Mouse (Mus musculus) T-helper 2 cell (primary cell): ENCODE data around the gene Med17.

ENCODE experiments used
- in situ Hi-C: fragments of 300-600 bp; cut with MboI, MseI; formaldehyde crosslinking; loops from one replicate; pipeline ENCODE4 v1.15.1; 2025; ENCODE audit warnings: high pct_unique_total_duplicates

The Med17 gene

GRCm38 (mm10) chr9:15237516-15238296 is 42.0 kb downstream of the Med17 start:
- in situ Hi-C loops, result no loop called here

- in situ Hi-C loops, result no loop called here
Observed at GRCm38 (mm10) chr9:15235986-15236385, 43.7 kb downstream of the Med17 start.

DNA sequence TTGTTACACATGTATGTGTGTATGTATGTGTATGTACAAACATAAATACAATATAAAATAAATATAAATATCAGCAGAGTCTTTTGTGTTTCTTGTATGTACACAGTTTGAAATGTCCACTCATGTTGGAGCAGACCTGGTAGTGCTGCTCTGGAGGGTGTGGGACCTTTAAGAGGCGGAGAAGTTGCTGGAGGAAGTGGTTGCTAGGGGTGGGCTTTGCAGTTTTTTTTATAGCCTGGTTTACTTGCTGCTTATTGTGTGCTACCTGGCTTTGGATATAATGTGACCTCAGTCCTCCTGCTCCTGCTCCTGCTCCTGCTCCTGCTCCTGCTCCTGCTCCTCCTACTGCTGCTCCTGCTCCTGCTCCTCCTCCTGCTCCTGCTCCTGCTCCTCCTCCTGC is 46.1 kb downstream of the Med17 start:
- in situ Hi-C loops, result no loop called here

DNA sequence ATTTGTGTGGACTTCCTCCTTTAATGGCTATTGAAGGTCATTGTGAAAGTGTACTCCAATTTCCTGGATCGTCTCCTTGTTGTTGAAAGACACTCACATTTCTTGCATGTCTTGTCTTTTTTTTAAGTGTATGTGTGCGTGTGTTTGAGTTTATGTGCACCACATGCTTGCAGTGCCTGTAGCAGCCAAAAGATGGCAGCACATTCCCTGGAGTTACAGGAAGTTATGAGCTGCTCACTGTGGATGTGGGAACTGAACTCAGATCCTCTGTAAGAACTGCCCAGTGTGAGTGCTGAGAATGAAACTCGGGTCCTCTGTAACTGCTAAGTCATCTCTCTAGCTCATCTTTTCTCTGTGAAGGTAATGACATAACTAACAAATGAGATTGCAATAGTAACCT is 47.3 kb downstream of the Med17 start:
- in situ Hi-C loops, result no loop called here

GRCm38 (mm10) chr9:15224912-15225311 is 54.8 kb downstream of the Med17 start:
- in situ Hi-C loops, result no loop called here

DNA sequence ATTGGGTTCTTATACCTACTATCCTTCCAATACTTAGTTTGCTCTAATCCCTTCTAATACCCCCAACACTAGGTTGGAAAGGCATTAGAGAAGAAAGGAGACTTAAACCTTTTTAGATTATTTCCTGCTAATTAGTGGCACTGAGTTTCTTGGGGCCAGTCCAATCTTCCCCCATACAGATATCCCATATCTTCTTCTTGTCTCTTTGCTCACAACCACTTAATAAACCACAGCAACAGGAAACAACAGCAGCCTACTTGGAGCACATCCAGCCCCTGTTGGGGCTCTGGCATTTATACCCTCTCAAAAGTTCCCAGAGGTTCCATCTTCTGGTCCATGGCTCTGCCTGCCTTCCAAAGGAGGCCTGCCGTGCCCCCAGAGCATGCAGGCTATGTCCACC is 66.0 kb downstream of the Med17 start:
- in situ Hi-C loops, result no loop called here

DNA sequence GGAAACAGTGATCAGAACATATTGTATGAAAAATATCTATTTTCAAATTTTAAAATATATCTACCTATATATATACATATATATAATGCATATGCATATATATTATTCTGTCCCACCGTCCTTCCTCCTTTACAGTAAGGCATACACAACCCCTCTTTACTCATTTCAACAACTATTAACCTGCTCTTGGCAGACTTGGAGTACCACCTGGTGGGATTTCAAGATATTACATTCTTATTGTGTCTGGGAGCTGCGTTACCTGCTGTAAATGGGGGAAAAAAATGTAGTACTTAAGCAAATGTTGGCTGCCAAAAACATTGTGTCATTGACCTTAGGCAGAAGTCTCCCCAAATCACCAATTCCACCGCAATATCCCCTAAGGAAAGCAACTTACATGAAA is 67.9 kb downstream of the Med17 start:
- in situ Hi-C loops, result no loop called here
